Mouse (Mus musculus): ENCODE results near the gene Olfr811.

Olfr811 gene

DNA sequence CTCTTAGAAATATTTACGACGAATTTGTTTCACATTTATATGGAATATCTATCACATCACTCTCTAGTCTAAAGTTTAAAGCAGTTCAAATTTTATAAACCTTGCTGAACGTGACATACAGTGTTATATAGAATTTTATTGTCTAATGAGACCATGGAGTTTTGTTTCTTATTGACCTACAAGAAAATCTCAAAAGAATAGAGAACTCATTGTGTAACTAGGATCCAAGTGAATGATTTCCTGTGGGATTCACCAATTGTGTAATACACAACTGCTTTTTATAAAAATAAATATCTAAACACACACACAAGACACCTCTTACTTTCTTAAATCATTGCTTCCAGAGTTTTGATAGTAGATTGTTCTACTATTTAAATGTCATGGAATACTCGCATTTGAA, at the start of gene Olfr811:
Gene Olfr811 (minus strand): TSS at position 101 of the 400 bp plus-strand sequence.
- no peak for DNase-seq

DNA sequence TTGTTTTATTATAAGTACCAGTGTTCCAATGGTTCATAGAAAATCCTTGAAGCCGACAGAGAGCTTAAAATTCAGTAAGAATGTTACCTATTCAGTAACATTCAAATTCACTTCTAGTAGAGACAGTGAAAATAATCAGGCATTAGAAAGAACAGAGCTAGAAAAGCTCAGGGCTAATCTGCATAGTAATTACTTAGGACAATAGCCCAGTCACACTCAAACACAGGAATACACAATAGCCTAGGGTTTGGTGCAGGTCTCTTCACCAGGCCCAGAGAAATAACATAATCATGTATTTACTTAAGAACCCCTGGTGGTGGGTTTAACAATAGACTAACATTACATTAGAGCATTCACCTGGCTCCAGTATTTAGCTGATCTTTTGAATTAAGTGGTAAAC, 43.1 kb upstream of the Olfr811 start:
- no peak for DNase-seq

DNA sequence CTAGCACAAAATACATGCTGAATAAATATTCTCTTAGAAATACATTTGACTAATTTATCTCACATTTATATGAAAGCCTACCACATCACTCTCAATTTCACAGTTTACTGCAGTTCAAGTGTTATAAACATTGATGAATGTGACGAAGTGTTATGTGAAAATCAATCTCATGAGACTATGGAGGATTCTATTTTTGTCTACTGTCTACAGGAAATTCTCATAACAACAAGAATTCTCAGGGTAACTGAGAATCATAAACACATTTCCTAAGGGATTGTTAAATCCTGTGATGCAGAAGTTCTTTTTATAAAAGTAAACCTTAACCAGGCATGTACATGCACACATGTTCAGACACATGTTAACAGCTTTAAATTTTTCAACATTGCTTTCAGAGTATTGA, 41.8 kb upstream of the Olfr811 start, which contains the start of gene Olfr812:
Gene Olfr812 (minus strand): TSS at position 101 of the 400 bp plus-strand sequence.
- DNase-seq = no peak

DNA sequence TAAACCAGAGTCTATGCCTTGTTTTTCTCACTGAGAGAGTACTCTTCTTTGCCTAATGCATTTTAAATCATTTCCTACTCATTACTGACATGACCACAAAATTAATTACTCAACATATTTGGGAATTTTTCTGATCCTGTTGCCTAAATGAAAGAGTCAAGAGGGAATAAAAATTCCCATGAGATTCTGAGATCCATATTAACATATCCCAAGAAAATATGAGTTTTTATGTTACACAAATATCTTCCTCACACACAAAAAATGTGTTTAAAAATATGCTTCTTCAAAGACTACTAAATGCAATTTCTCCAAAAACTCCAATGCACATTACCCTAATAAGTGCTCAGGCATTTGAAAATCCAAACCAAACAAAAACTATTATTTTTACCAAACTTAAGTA, 9.4 kb downstream of the Olfr811 start, which contains the start of gene Olfr810:
Gene Olfr810 (minus strand): TSS at position 101 of the 400 bp plus-strand sequence.
- no peak for DNase-seq

DNA sequence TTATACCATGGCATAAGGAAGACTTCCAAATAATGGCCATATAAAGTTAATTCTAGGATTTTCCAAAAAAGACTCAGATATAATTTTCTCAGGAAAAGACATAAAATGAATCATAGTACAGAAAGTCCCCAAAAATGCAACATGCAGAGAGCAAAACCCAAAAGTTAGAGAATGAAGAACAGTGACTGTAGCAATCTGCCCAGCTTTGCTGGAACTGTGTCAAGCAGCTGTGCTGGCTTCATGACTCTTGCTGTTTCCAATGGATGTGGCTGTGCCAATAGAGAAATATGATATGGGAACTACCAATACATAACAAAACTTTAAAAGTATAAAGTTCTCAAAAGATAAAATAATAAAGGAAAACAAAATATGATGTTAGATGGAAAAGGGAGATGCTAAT, 26.1 kb downstream of the Olfr811 start:
- no peak for DNase-seq

DNA sequence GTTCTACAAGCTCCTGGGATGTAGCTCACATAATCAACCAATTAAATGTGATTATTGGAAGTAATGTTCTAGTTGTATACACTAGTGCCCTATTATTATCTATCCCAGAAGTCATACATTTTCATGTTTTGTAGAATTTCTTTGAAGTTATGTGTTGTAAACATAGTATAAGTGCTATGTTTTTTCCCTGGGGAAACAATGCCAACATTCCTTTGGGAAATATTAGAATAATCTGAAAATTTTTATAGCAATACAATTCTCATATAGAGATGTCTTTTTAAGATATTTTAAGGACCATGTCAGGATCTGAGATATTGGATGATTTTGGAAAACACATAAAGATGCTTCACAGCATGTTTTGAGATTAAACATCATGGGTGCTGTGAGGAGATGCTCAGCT, 29.9 kb downstream of the Olfr811 start, which contains the start of gene Olfr809:
Gene Olfr809 (plus strand): TSS at position 301 of the 400 bp plus-strand sequence.
- DNase-seq = no peak

DNA sequence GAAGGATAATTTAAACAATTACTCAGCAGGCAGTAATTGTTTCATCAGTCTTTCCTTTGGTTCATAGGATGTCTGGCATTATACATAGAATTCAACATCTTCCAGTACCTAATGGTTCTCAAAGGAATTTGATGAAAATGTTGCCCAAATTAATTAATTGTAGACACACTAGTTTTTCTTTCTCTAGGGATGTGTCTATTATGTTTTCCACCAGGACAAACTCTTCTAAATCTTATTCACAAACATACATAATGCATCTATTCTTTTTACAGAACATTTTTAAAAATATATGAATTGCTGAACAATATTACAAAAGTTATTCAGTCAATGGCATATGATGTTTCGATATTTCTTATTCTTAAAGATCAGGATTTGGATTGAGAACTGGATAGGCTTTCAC, 39.0 kb downstream of the Olfr811 start, which contains the start of gene Olfr808:
Gene Olfr808 (plus strand): TSS at position 301 of the 400 bp plus-strand sequence.
- DNase-seq = no peak

DNA sequence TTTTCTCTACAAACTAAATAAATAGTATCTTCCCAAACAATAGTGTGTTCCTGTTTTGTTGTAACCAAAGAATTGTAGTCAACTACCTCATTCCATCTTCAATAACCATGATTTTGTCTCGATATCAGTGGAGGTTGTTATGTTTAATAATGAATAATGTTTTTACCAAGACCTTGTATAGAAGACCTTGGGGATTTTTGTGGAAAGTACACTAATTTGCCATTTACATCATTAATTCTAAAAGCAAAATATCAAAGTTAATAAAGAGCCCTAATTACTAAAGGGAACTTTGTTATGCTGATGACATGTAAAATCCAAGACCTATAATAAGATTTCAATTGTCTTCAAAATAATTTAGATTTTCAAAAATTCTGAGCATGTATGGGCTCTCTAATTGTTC, 46.5 kb downstream of the Olfr811 start, which contains the start of gene Olfr807:
Gene Olfr807 (minus strand): TSS at position 101 of the 400 bp plus-strand sequence.
- DNase-seq = no peak
